Mouse (Mus musculus): ENCODE results near the gene Prkab1. TPM values are rescaled to one million over a fixed set of nuclear protein-coding genes. Genes with fewer than 3 reads are reported as not detected.

The Prkab1 gene
- total and polyA plus RNA-seq, 2 experiments from 2014 or later = 38.6 to 39.6 TPM

DNA sequence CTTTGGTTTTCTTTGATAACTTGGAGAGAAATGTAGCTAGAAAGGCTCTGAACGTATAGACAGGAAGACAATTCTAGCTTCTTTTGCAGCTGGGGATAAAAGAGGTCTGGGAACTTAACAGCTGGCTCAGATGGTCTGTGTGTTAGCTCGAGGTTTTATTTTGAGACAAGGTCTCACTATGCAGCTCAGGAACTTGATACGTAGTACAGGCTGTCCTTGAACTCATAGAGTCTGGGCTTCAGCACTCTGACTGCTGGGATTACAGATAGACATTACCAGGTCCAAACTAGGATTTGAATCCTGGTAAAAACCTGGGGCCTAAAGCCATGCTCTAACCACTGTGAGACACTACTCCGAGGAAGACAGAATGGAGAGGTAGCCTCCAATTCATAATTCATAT lies 21.9 kb upstream of the Prkab1 start:
- no peak for ATAC-seq (ENCODE audit: insufficient read depth, low read depth)
- no peak for DNase-seq (ENCODE audit: low spot score)
- H3K27ac ChIP-seq (ENCODE audit: low read depth) = no peak overlapping the region
- H3K4me2 ChIP-seq (ENCODE audit: low read depth, low read length) = no peak overlapping the region
- H3K27me3 ChIP-seq (ENCODE audit: control insufficient read depth, insufficient read depth, low read length) = no peaks in the 10 kb centered on the region
- no peak for TF ChIP-seq EP300 (IDR thresholded peaks at IDR 0.05; ENCODE audit: low read depth)
- TF ChIP-seq CTCF (IDR thresholded peaks at IDR 0.05; ENCODE audit: low read depth) = no peak
- 71% methylated on average over 4 of the region's 4 CpGs for WGBS
- no peak overlapping the region for H3K9ac ChIP-seq (replicated peaks; ENCODE audit: low read depth, low read length)
- no peaks in the 10 kb centered on the region for H3K4me1 ChIP-seq (ENCODE audit: control insufficient read depth, insufficient read depth)
- H3K4me3 ChIP-seq (ENCODE audit: low read depth, low read length) = no peak overlapping the region
- no peaks in the 10 kb centered on the region for H3K36me3 ChIP-seq (replicated peaks; ENCODE audit: control insufficient read depth, insufficient read depth, low read length)
- no peaks in the 10 kb centered on the region for H3K9me3 ChIP-seq (replicated peaks; ENCODE audit: control insufficient read depth, low read length)

DNA sequence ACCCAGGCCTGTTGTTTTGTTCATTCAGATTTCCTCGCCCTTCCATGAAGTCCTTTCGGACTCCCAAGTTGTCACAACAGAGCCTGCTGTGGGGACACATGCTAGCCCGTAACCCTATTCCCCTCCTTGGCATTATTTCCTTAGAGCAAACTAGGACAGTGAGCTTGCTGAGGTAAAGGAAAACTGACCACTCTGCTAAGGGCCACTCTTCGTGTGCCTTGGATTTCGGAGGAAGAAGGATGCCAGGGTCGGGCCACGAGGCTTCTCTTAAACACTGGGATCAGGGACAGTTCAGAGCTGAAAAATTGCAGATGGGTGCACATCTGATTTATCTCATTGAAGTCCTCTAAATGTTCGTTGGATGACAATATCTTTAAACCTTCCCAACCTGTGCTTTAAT lies 21.3 kb upstream of the Prkab1 start:
- H3K4me1 ChIP-seq (ENCODE audit: control insufficient read depth, insufficient read depth) = no peaks in the 10 kb centered on the region
- H3K9ac ChIP-seq (replicated peaks; ENCODE audit: low read depth, low read length) = no peak overlapping the region
- 75% methylated on average over 8 of the region's 8 CpGs for WGBS
- no peaks in the 10 kb centered on the region for H3K9me3 ChIP-seq (replicated peaks; ENCODE audit: control insufficient read depth, low read length)
- H3K4me3 ChIP-seq (ENCODE audit: low read depth, low read length) = no peak overlapping the region
- DNase-seq (ENCODE audit: low spot score) (no peak), ATAC-seq (ENCODE audit: insufficient read depth, low read depth) (no peak)
- no peaks in the 10 kb centered on the region for H3K36me3 ChIP-seq (replicated peaks; ENCODE audit: control insufficient read depth, insufficient read depth, low read length)
- no peaks in the 10 kb centered on the region for H3K27me3 ChIP-seq (ENCODE audit: control insufficient read depth, insufficient read depth, low read length)
- no peak overlapping the region for H3K4me2 ChIP-seq (ENCODE audit: low read depth, low read length)
- H3K27ac ChIP-seq (ENCODE audit: low read depth) = no peak overlapping the region
- TF ChIP-seq CTCF (IDR thresholded peaks at IDR 0.05; ENCODE audit: low read depth) (no peak), EP300 (IDR thresholded peaks at IDR 0.05; ENCODE audit: low read depth) (no peak)

DNA sequence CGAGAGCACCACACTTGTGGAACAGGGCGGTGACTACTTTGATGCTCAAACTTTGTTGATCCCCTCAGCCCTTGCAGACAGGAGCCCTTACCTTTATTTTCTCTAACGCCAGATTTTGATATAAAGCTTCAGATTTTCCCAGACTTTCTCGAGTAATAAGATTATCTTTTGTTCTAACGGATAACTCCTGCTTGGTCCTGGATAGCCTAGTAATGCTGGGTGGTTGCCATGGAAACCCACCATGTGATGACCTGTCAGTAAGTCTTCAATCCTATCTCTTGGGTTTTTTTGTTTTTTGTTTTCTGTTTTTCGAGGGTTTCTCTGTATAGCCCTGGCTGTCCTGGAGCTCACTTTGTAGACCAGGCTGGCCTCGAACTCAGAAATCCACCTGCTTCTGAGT lies 17.9 kb upstream of the Prkab1 start:
- TF ChIP-seq EP300 (IDR thresholded peaks at IDR 0.05; ENCODE audit: low read depth) = no peak
- no peak for TF ChIP-seq CTCF (IDR thresholded peaks at IDR 0.05; ENCODE audit: low read depth)

DNA sequence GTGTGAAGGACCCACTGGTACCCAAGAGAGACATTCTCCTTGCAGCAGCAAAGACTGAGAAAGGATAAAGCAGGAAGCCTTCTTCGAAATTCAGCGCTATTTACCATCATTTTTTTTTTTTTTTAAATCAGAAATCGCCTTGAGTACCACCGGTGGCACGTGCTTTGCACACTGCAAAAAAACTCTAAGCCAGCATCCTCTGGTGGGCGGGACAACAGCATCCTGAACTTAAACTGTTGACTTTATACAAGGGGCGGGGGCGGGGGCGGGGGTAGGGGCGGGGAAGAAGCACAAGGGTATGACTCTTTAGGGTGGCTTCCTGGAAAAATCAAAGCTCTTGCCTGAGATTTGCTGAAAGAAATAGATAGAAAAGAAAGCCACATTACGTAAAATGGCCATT lies 15.4 kb upstream of the Prkab1 start:
- H3K4me3 ChIP-seq (ENCODE audit: low read depth, low read length) = no peak overlapping the region
- WGBS = 25% methylated on average over 11 of the region's 11 CpGs
- ATAC-seq (ENCODE audit: insufficient read depth, low read depth) (no peak), DNase-seq (ENCODE audit: low spot score) (no peak)
- H3K36me3 ChIP-seq (replicated peaks; ENCODE audit: control insufficient read depth, insufficient read depth, low read length) = no peaks in the 10 kb centered on the region
- 0 out of 2 replicates have a peak, but pooled peaks cover 3% of the 10 kb centered on the region for H3K9me3 ChIP-seq (replicated peaks; ENCODE audit: control insufficient read depth, low read length)
- H3K9ac ChIP-seq (replicated peaks; ENCODE audit: low read depth, low read length) = no peak overlapping the region
- peak overlapping the region; percentile 41 for H3K4me2 ChIP-seq (ENCODE audit: low read depth, low read length)
- no peaks in the 10 kb centered on the region for H3K27me3 ChIP-seq (ENCODE audit: control insufficient read depth, insufficient read depth, low read length)
- H3K4me1 ChIP-seq (ENCODE audit: control insufficient read depth, insufficient read depth) = no peaks in the 10 kb centered on the region
- no peak overlapping the region for H3K27ac ChIP-seq (ENCODE audit: low read depth)
- TF ChIP-seq CTCF (IDR thresholded peaks at IDR 0.05; ENCODE audit: low read depth) (no peak), EP300 (IDR thresholded peaks at IDR 0.05; ENCODE audit: low read depth) (no peak)

More for the DNA sequence above, 17.9 kb upstream of the Prkab1 start:
- H3K9me3 ChIP-seq (replicated peaks; ENCODE audit: control insufficient read depth, low read length) = 0 out of 2 replicates have a peak, but pooled peaks cover 3% of the 10 kb centered on the region
- H3K27ac ChIP-seq (ENCODE audit: low read depth) = no peak overlapping the region
- H3K36me3 ChIP-seq (replicated peaks; ENCODE audit: control insufficient read depth, insufficient read depth, low read length) = no peaks in the 10 kb centered on the region
- H3K4me2 ChIP-seq (ENCODE audit: low read depth, low read length) = no peak overlapping the region
- 56% methylated on average over 7 of the region's 7 CpGs for WGBS
- H3K4me3 ChIP-seq (ENCODE audit: low read depth, low read length) = no peak overlapping the region
- DNase-seq (ENCODE audit: low spot score) (no peak), ATAC-seq (ENCODE audit: insufficient read depth, low read depth) (no peak)
- H3K27me3 ChIP-seq (ENCODE audit: control insufficient read depth, insufficient read depth, low read length) = no peaks in the 10 kb centered on the region
- H3K4me1 ChIP-seq (ENCODE audit: control insufficient read depth, insufficient read depth) = no peaks in the 10 kb centered on the region
- H3K9ac ChIP-seq (replicated peaks; ENCODE audit: low read depth, low read length) = no peak overlapping the region

DNA sequence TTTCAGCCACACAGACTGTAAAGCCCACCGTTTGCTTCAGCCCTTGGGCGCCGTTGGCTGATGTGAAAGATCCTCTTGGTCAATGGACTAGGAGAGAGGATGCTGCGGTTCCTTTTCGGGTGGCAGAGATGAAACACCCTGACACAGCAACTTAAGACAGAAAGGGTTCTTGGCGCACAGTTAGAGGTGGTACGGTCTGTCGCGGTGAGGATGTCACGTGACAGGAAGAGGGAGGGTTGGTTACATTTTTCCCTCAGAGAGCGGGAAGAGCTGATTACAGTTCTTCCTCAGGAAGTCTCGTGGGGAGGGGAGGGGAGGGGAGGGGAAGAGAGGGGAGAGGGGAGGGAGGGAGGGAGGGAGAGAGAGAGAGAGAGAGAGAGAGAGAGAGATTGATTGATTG lies 13.4 kb upstream of the Prkab1 start:
- Histone ChIP-seq H3K4me3 (ENCODE audit: low read depth, low read length) (no peak overlapping the region), H3K27me3 (ENCODE audit: control insufficient read depth, insufficient read depth, low read length) (no peaks in the 10 kb centered on the region), H3K9me3 (replicated peaks; ENCODE audit: control insufficient read depth, low read length) (0 out of 2 replicates have a peak, but pooled peaks cover 3% of the 10 kb centered on the region), H3K4me2 (ENCODE audit: low read depth, low read length) (no peak overlapping the region), H3K9ac (replicated peaks; ENCODE audit: low read depth, low read length) (no peak overlapping the region), H3K4me1 (ENCODE audit: control insufficient read depth, insufficient read depth) (no peaks in the 10 kb centered on the region), H3K36me3 (replicated peaks; ENCODE audit: control insufficient read depth, insufficient read depth, low read length) (no peaks in the 10 kb centered on the region), H3K27ac (ENCODE audit: low read depth) (no peak overlapping the region)
- DNase-seq (ENCODE audit: low spot score) (no peak), ATAC-seq (ENCODE audit: insufficient read depth, low read depth) (no peak)
- TF ChIP-seq CTCF (IDR thresholded peaks at IDR 0.05; ENCODE audit: low read depth) (no peak), EP300 (IDR thresholded peaks at IDR 0.05; ENCODE audit: low read depth) (no peak)
- 50% methylated on average over 11 of the region's 12 CpGs for WGBS

DNA sequence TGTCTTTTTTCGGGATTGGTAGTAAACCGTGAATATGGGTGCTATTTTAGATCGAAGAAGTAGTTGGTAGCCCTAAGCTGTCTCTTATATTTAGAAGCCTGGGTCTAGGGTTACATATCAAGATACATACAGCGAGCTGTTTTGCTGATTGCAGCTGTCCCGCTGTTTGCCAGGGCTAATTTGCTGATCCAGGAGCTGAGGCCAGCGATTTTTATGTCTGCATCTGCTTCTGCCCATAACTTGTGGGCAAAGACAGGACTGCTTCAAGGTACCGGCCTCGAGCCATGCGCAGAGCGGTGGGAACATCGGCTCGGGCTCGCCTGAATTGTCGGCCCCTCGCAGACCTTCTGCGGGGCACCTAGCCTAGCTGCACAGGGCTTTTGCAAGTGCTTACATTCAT lies 12.2 kb upstream of the Prkab1 start:
- TF ChIP-seq CTCF (IDR thresholded peaks at IDR 0.05; ENCODE audit: low read depth) (no peak), EP300 (IDR thresholded peaks at IDR 0.05; ENCODE audit: low read depth) (no peak)
- H3K36me3 ChIP-seq (replicated peaks; ENCODE audit: control insufficient read depth, insufficient read depth, low read length) = no peaks in the 10 kb centered on the region
- H3K9ac ChIP-seq (replicated peaks; ENCODE audit: low read depth, low read length) = no peak overlapping the region
- WGBS = 60% methylated on average over 16 of the region's 16 CpGs
- H3K27ac ChIP-seq (ENCODE audit: low read depth) = no peak overlapping the region
- 0 out of 2 replicates have a peak, but pooled peaks cover 3% of the 10 kb centered on the region for H3K9me3 ChIP-seq (replicated peaks; ENCODE audit: control insufficient read depth, low read length)
- DNase-seq (ENCODE audit: low spot score) (no peak), ATAC-seq (ENCODE audit: insufficient read depth, low read depth) (no peak)
- H3K4me2 ChIP-seq (ENCODE audit: low read depth, low read length) = no peak overlapping the region
- no peaks in the 10 kb centered on the region for H3K4me1 ChIP-seq (ENCODE audit: control insufficient read depth, insufficient read depth)
- no peaks in the 10 kb centered on the region for H3K27me3 ChIP-seq (ENCODE audit: control insufficient read depth, insufficient read depth, low read length)
- no peak overlapping the region for H3K4me3 ChIP-seq (ENCODE audit: low read depth, low read length)
